Mouse (Mus musculus): ENCODE data around the gene Itgb8. TPM values are rescaled to one million over a fixed set of nuclear protein-coding genes. Genes with fewer than 3 reads are reported as not detected.

The Itgb8 gene
- polyA plus RNA-seq, 1 experiment from 2014 or later, result 2.6 TPM

DNA sequence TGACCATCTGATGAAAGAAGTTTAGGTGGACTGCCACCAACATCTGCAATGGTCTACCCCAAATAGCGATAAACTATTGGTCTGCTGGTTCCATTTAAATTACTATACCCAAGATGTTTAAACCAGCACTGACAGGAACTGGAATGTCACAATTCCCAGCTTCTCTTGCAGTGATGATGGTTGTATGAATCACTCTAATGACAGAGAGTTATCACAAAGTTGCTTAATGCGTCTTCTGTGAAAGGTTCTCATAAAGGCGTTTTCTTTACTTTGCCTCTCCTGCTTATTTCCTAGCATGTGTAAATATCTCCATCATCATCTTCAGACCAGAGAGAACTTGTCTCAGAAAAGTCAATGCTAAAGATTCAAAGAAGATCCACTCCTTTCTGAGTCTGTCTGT is 23.4 kb downstream of the Itgb8 start:
- Histone ChIP-seq H3K36me3 (ENCODE audit: control insufficient read depth, insufficient read depth, low read length) (no peaks in the 10 kb centered on the region), H3K4me2 (ENCODE audit: low read depth, low read length) (no peak overlapping the region), H3K27ac (ENCODE audit: low read length) (no peak overlapping the region), H3K27me3 (ENCODE audit: control insufficient read depth, insufficient read depth, low read depth, low read length) (no peaks in the 10 kb centered on the region), H3K4me3 (ENCODE audit: low read length) (no peak overlapping the region), H3K9ac (ENCODE audit: low read length) (no peak overlapping the region), H3K4me1 (replicated peaks; ENCODE audit: control insufficient read depth, insufficient read depth, low read length) (no peaks in the 10 kb centered on the region), H3K9me3 (ENCODE audit: control insufficient read depth, low read length) (no peaks in the 10 kb centered on the region)
- WGBS, result 94% methylated on average over 3 of the region's 3 CpGs
- no peak for ATAC-seq (ENCODE audit: low read depth)

DNA sequence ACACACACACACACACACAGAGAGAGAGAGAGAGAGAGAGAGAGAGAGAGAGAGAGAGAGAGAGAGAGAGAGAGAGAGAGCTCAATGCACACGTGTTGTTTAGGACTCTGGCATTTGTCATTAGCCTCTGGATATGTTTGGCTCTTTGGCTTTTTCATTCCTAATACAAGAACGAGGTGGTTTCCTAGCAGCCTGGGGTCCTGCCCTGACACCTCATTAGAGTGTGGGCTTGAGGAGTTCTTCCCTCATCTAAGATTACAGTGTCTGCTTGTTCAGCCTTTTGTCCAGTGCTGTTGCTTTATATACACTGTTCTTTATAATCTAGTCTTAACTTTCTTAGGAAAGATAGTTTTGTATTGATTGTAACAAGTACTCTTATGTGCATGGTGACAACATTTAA is 27.1 kb downstream of the Itgb8 start:
- Histone ChIP-seq H3K9me3 (ENCODE audit: control insufficient read depth, low read length) (no peaks in the 10 kb centered on the region), H3K27ac (ENCODE audit: low read length) (no peak overlapping the region), H3K4me3 (ENCODE audit: low read length) (no peak overlapping the region), H3K36me3 (ENCODE audit: control insufficient read depth, insufficient read depth, low read length) (no peaks in the 10 kb centered on the region), H3K4me2 (ENCODE audit: low read depth, low read length) (no peak overlapping the region), H3K9ac (ENCODE audit: low read length) (no peak overlapping the region), H3K27me3 (ENCODE audit: control insufficient read depth, insufficient read depth, low read depth, low read length) (no peaks in the 10 kb centered on the region), H3K4me1 (replicated peaks; ENCODE audit: control insufficient read depth, insufficient read depth, low read length) (0 out of 2 replicates have a peak, but pooled peaks cover 2% of the 10 kb centered on the region)
- WGBS, result 22% methylated on average over 2 of the region's 2 CpGs
- no peak for ATAC-seq (ENCODE audit: low read depth)

DNA sequence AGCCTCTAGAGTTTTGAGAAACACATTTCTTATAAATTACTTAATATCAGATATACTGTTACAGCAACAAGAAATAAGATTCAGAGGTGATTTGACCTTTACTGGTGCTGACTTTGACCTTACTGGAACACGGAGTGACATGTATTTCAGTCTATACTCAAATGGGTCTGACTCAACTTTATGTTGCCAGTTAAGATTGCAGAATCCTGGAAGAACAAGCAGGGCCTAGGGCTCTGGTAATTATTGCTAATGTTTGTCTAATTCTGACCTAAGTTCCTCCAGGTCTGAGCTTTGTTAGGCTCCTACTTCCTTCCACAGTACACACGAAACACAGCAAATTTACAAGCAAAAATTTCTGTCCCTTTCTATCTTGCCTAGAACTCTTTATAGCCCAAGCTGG is 28.0 kb downstream of the Itgb8 start:
- Histone ChIP-seq H3K9ac (ENCODE audit: low read length) (no peak overlapping the region), H3K9me3 (ENCODE audit: control insufficient read depth, low read length) (no peaks in the 10 kb centered on the region), H3K36me3 (ENCODE audit: control insufficient read depth, insufficient read depth, low read length) (no peaks in the 10 kb centered on the region), H3K4me2 (ENCODE audit: low read depth, low read length) (no peak overlapping the region), H3K27me3 (ENCODE audit: control insufficient read depth, insufficient read depth, low read depth, low read length) (no peaks in the 10 kb centered on the region), H3K27ac (ENCODE audit: low read length) (no peak overlapping the region), H3K4me1 (replicated peaks; ENCODE audit: control insufficient read depth, insufficient read depth, low read length) (0 out of 2 replicates have a peak, but pooled peaks cover 2% of the 10 kb centered on the region), H3K4me3 (ENCODE audit: low read length) (no peak overlapping the region)
- WGBS, result 78% methylated on average over 2 of the region's 2 CpGs
- ATAC-seq (ENCODE audit: low read depth), result no peak

GRCm38 (mm10) chr12:119210073-119210425 is 28.6 kb downstream of the Itgb8 start:
- H3K27ac ChIP-seq (ENCODE audit: low read length), result no peak overlapping the region
- no peak overlapping the region for H3K9ac ChIP-seq (ENCODE audit: low read length)
- no peaks in the 10 kb centered on the region for H3K27me3 ChIP-seq (ENCODE audit: control insufficient read depth, insufficient read depth, low read depth, low read length)
- H3K36me3 ChIP-seq (ENCODE audit: control insufficient read depth, insufficient read depth, low read length), result no peaks in the 10 kb centered on the region
- H3K4me1 ChIP-seq (replicated peaks; ENCODE audit: control insufficient read depth, insufficient read depth, low read length), result 0 out of 2 replicates have a peak, but pooled peaks cover 2% of the 10 kb centered on the region
- WGBS, result 93% methylated on average over 1 of the region's 1 CpGs
- H3K4me2 ChIP-seq (ENCODE audit: low read depth, low read length), result no peak overlapping the region
- no peaks in the 10 kb centered on the region for H3K9me3 ChIP-seq (ENCODE audit: control insufficient read depth, low read length)
- no peak for ATAC-seq (ENCODE audit: low read depth)
- H3K4me3 ChIP-seq (ENCODE audit: low read length), result no peak overlapping the region

DNA sequence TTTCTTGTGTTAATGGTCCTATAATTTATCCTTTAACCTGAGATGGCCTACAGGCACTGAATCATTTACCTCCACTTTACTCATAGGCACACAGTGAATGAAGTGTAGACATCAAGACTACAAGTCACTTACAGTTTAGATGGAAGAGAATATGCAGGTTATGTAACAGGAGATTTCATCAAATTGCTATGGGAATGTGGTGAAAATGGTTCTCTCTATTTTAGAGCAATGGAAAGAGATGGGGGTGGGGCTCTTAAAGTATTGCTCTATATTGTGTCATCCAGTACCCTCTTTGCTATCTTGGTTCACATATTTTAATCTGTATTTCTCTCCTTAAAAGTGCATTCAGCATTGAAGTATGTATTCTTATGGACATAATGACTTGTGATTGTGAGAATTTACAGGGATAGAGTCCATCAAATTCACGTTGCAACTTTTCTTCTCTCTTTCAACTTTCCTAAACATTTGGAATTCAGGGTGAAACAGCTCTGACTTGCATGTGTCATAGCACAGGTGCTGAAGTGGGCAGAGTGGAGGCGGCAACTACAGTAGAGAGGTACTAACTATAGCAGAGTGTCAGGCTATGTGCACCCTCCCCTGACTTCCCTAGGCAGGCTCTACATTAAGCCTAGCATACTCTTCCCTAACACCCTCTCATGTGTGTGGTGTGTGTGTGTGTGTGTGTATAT is 29.1 kb downstream of the Itgb8 start:
- Histone ChIP-seq H3K27ac (ENCODE audit: low read length) (no peak overlapping the region), H3K9me3 (ENCODE audit: control insufficient read depth, low read length) (no peaks in the 10 kb centered on the region), H3K9ac (ENCODE audit: low read length) (no peak overlapping the region), H3K4me3 (ENCODE audit: low read length) (no peak overlapping the region), H3K27me3 (ENCODE audit: control insufficient read depth, insufficient read depth, low read depth, low read length) (no peaks in the 10 kb centered on the region), H3K36me3 (ENCODE audit: control insufficient read depth, insufficient read depth, low read length) (no peaks in the 10 kb centered on the region), H3K4me2 (ENCODE audit: low read depth, low read length) (no peak overlapping the region), H3K4me1 (replicated peaks; ENCODE audit: control insufficient read depth, insufficient read depth, low read length) (peaks cover 2% of the 10 kb centered on the region; the same call in 1 of the 2 replicates)
- WGBS, result 81% methylated on average over 2 of the region's 2 CpGs
- no peak for ATAC-seq (ENCODE audit: low read depth)

GRCm38 (mm10) chr12:119207464-119207801 is 31.2 kb downstream of the Itgb8 start:
- Histone ChIP-seq H3K9me3 (ENCODE audit: control insufficient read depth, low read length) (no peaks in the 10 kb centered on the region), H3K27me3 (ENCODE audit: control insufficient read depth, insufficient read depth, low read depth, low read length) (no peaks in the 10 kb centered on the region), H3K36me3 (ENCODE audit: control insufficient read depth, insufficient read depth, low read length) (no peaks in the 10 kb centered on the region), H3K9ac (ENCODE audit: low read length) (no peak overlapping the region), H3K4me3 (ENCODE audit: low read length) (no peak overlapping the region), H3K4me1 (replicated peaks; ENCODE audit: control insufficient read depth, insufficient read depth, low read length) (peaks cover 2% of the 10 kb centered on the region; the same call in 1 of the 2 replicates), H3K4me2 (ENCODE audit: low read depth, low read length) (no peak overlapping the region), H3K27ac (ENCODE audit: low read length) (no peak overlapping the region)
- no peak for ATAC-seq (ENCODE audit: low read depth)
- 43% methylated on average over 1 of the region's 1 CpGs for WGBS

DNA sequence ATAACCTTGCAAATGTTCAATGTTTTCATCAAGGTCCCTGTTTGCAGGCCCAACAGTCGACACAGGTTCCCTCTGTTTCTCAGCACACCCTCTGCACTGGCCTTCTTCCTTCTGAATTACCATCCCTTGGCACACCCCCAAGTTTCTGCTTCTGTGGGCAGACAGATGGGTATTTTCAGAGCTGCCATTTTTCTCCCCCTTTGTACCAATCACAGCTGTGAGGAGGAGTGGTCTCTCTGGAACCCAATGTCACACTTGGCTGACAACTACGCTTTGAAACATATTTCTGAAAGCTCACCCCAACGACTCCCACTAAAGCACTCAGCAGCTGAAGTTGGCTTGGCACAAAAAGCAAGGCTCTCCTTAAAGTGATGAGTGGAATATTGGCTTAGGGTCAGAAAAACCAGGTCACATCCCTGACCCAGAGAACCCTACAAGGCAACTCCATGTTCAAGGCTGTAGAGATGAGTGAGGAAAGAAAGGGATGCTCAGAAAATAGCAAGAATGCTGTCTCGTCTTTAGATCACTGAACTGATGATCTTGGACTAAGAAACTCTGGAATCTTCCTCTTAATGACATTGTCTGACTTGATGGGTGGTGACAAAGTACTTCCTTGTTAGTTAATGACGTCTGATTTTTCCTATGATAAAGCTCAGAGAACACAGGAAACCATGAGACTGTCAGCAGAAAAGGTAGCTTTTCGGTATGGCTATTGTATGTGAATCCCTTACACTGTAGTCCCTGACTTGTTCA is 31.7 kb downstream of the Itgb8 start:
- WGBS, result 52% methylated on average over 6 of the region's 6 CpGs
- H3K4me1 ChIP-seq (replicated peaks; ENCODE audit: control insufficient read depth, insufficient read depth, low read length), result peaks cover 2% of the 10 kb centered on the region; the same call in 1 of the 2 replicates
- H3K9me3 ChIP-seq (ENCODE audit: control insufficient read depth, low read length), result no peaks in the 10 kb centered on the region
- H3K36me3 ChIP-seq (ENCODE audit: control insufficient read depth, insufficient read depth, low read length), result no peaks in the 10 kb centered on the region
- no peak for ATAC-seq (ENCODE audit: low read depth)
- H3K4me2 ChIP-seq (ENCODE audit: low read depth, low read length), result no peak overlapping the region
- H3K9ac ChIP-seq (ENCODE audit: low read length), result no peak overlapping the region
- no peak overlapping the region for H3K27ac ChIP-seq (ENCODE audit: low read length)
- H3K27me3 ChIP-seq (ENCODE audit: control insufficient read depth, insufficient read depth, low read depth, low read length), result no peaks in the 10 kb centered on the region
- H3K4me3 ChIP-seq (ENCODE audit: low read length), result no peak overlapping the region

- no peak overlapping the region for H3K27ac ChIP-seq (ENCODE audit: low read length)
- H3K27me3 ChIP-seq (ENCODE audit: control insufficient read depth, insufficient read depth, low read depth, low read length), result no peaks in the 10 kb centered on the region
- no peak overlapping the region for H3K9ac ChIP-seq (ENCODE audit: low read length)
- H3K36me3 ChIP-seq (ENCODE audit: control insufficient read depth, insufficient read depth, low read length), result no peaks in the 10 kb centered on the region
- H3K4me1 ChIP-seq (replicated peaks; ENCODE audit: control insufficient read depth, insufficient read depth, low read length), result peaks cover 2% of the 10 kb centered on the region; the same call in 1 of the 2 replicates
- H3K9me3 ChIP-seq (ENCODE audit: control insufficient read depth, low read length), result no peaks in the 10 kb centered on the region
- H3K4me2 ChIP-seq (ENCODE audit: low read depth, low read length), result no peak overlapping the region
- no peak for ATAC-seq (ENCODE audit: low read depth)
- H3K4me3 ChIP-seq (ENCODE audit: low read length), result no peak overlapping the region
- WGBS, result 49% methylated on average over 2 of the region's 2 CpGs
These were observed 34.2 kb downstream of the Itgb8 start for GRCm38 (mm10) chr12:119204411-119204810.

- no peaks in the 10 kb centered on the region for H3K36me3 ChIP-seq (ENCODE audit: control insufficient read depth, insufficient read depth, low read length)
- peaks cover 2% of the 10 kb centered on the region; the same call in 1 of the 2 replicates for H3K4me1 ChIP-seq (replicated peaks; ENCODE audit: control insufficient read depth, insufficient read depth, low read length)
- H3K9ac ChIP-seq (ENCODE audit: low read length), result no peak overlapping the region
- no peak for ATAC-seq (ENCODE audit: low read depth)
- no peaks in the 10 kb centered on the region for H3K9me3 ChIP-seq (ENCODE audit: control insufficient read depth, low read length)
- H3K27ac ChIP-seq (ENCODE audit: low read length), result no peak overlapping the region
- no peak overlapping the region for H3K4me3 ChIP-seq (ENCODE audit: low read length)
- WGBS, result 77% methylated on average over 2 of the region's 2 CpGs
- H3K4me2 ChIP-seq (ENCODE audit: low read depth, low read length), result no peak overlapping the region
- H3K27me3 ChIP-seq (ENCODE audit: control insufficient read depth, insufficient read depth, low read depth, low read length), result no peaks in the 10 kb centered on the region
These were observed 35.8 kb downstream of the Itgb8 start for GRCm38 (mm10) chr12:119202766-119203165.

All from lung, embryonic 16.5 days (tissue).